Mouse (Mus musculus) frontal cortex, postnatal 14 days (tissue): ENCODE measurements around the gene Tmem170.
"Not testable (repeated sequence)": the region's sequence is repeated elsewhere in the genome, so short reads cannot be mapped to it uniquely, and the experiment has no call there.

Source experiments
- DNase-seq, 2 experiments: peaks; one replicate each; pipeline ENCODE4 v3.0.0; 2022; ENCODE audit warnings: low spot score in 2 of 2

Tmem170 gene

DNA sequence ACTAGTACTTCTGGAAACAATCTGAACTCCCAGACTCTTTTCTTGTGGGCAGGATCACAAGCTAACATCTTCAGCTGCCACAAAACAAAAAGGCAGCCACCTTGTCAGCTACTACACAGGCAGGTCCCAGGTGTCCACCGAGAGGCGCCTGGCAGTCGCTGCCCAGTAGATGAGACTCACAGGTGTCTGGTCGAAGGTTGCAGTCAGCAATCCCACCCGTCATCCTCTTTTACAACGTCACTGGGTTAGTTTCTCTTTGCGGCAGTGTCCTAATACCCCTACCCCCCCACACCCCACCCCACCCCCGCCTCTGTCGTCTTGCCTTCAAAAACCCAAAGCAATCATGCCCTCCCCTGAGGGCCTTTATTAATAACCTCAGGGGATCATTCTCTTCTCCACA is 792 bp downstream of the Tmem170 start:
- no peak for DNase-seq

DNA sequence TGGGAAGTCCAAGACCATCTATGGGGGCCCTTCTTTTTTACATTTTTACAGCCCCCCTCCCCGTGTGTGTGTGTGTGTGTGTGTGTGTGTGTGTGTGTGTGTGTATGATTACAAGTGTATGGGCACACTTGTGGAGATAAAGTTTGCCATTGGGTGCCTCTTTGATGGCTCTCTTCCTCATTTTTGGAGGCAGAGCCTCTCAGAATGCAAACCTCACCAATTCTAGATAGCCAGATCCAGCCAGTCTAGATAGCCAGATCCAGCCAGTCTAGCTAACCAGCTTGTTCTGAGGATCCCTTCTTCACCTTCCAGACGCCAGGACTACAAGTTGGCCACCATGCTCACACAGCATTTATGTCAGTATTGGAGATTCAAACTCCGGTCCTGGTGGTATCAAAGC is 5.3 kb downstream of the Tmem170 start:
- DNase-seq, result no peak

DNA sequence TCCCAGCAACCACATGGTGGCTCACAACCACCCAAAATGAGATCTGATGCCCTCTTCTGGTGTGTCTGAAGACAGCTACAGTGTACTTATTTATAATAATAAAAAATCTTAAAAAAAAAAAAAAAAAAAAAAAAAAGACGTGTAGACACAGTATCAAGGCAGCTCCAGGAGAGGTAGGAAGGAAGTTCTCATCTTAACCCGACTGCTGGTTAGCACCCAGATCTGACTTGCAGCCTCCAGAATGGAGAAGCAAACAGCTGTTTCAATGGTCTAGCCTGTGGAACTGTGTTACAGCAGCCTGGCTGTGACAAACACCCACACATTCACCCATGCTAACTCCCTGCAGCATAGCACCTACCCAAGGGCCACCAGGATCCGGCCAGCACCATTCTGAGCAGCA is 6.2 kb downstream of the Tmem170 start:
- no peak for DNase-seq

DNA sequence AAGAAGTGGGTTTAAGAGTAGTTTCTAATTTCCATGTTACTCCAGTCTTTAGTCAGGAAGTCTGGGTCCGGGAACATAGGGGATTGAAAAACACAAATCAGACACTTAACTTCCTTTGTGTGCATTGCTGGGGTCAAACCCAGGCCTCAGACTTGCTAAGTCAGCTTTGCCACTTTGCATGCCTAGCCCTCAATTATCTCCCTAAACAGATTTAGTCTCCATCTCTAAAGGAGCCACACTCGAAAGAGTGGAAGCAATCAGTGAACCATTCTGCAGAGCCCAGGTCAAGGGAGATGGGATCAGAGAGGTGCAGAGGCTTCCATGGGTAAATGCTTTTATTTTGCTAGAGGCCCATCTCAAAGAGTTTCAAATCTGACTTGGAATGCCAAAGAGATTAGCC is 7.9 kb downstream of the Tmem170 start:
- no peak for DNase-seq

DNA sequence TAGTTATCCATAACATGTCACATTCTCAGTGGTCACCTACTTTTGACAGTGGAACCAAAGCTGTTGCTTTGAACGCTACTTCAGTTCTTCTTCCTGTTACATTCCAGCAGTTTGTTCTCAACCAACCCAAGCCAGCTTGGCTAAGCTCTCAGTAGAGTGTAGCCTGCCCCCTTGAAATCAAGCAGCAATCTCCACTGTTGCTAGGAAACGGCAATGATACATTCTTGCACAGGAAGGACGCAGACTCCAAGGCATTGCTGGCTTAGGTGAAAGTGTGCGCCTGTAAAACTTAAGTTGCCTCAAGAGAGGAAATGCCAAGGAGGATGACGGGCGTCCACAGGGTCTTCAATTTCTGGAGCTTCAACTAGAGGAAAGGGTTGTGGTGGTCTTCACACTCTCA is 10.7 kb downstream of the Tmem170 start:
- DNase-seq, result no peak

DNA sequence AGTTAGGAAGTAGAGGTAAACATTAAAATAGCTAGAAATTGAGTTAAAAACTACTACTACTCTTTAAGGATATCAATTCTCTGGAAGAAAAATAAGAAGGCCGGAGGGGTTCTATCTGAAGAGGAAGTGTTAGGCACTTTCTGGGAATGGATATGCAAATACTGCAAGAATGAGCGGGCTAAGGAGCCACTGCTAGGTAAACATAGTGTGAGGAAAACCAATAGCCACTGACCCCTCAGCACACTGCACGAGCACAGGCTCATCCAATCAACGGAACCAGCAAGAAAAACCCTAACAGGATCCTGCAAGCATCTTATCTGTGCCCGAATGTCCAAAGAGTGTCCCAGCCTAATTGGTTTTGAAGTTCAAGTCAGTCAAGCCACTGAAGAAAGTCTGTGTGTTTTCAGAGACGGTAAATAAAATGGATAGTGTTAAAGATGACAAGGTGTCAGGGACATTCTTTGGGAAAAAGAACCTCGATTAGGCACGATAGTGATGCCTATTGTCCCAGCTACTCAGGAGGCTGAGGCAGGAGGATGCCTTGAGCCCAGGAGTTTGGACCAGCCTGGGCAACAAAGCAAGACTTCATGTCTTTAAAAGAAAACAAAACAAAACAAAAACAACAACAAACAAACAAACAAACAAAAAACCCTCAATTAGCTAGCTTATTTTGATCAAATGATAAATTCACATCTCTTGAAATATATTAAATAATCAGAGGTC is 11.3 kb downstream of the Tmem170 start:
- DNase-seq, result no peak

DNA sequence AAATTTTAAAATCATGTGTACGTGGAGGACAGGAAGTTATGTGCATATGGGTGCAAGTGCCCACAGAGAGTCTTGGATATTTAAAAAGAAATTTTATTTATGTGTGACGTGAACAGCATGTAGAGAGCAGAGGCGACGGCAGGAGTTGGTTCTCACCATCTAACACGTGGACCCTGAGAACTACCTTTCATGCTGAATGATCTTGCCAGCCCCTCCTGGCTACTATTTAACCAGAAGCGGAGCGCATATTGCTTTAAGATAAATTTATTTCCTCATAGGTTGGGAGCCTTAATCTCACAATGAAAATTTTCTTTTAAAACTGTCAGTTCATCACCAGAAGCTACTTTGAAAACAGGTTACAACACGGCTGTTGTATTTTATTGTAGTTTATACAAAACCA is 11.9 kb downstream of the Tmem170 start:
- no peak for DNase-seq

DNA sequence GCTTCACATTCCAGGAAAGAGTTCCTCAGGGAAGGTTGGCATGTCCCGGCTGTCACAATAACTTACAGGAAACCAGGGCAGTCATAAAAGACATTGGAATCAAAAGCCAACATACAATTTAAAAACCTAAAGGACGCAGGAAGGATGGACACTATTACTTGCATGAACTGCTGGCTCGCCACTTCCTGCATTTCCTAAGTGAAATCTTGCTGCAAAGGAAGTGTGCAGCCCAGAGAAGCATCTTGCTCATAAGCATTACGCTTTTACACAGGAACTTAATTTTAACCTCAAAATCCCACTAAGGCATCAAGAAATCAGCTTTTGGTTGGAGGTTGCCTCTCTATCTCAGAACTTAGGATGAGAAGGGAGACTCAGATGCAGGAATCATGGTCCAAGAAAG is 13.3 kb downstream of the Tmem170 start:
- no peak for DNase-seq

DNA sequence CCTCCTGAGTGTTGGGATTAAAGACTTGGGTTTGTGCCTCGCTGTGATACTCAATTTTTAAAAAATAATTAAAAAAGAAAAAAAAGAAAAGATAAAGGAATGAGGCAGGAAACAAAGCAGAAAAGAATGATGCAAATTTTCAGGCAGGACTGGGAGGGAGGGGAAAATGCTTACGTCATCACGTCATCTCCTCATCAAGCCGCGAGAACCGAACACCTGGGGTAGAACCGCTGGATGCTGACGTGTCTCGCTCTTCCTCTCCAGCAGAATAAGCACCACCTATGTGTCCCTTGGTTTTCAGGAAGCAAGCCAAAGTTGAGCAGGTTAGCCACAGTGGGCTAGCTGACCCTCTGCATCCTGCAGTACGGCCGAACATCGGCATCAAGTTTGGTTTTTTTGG is 20.6 kb downstream of the Tmem170 start:
- no peak for DNase-seq

DNA sequence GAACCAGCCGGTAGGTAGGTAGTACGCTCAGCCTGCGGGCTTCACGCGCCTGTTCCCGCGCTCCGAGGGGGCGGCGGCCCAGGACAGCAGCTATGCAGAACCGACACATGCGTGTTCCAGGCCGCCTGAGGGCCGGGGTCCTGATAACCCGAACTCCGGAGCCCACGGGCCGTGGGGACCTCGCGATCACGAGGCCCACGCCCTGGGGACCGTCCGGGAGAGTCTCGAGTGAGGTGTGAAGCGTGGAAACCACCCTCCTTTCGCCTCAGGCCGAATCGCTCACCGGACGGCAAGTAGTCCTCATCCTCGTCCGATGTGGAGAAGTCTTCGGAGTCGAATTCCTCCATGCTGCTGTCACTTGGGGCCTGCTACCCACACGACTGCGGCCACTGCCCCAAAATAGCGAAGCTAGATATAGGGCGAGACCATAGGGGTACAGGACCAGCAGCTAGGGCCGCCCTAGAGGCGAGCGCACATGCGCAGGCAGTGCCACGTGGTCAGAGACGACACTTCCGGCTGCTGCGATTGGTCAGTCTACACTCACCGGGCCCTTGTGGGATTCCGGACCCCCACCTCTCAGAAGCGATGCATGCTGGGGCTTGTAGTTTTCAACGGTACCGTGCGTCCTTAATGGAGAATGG is 22.6 kb downstream of the Tmem170 start, which contains the start of gene Cfdp1:
TSS of gene Cfdp1 (minus strand) at position 431 of the 641 bp plus-strand sequence.
- peak; percentile 92 to 94 for DNase-seq

DNA sequence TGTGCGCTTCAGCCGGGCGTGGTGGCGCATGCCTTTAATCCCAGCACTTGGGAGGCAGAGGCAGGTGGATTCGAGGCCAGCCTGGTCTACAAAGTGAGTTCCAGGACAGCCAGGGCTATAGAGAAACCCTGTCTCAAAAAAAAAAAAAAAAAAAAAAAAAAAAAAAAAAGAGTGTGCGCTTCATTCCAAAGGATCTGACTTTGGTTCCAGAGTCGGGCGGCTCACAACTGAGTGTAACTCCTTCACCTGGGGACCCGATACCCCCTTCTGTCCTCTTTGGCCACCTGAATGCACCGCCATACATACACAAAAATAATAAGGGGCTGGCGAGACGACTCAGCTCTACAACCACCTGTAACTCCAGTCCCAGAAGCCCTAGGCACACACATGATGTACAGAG is 23.3 kb downstream of the Tmem170 start:
- DNase-seq, result not testable (repeated sequence)

DNA sequence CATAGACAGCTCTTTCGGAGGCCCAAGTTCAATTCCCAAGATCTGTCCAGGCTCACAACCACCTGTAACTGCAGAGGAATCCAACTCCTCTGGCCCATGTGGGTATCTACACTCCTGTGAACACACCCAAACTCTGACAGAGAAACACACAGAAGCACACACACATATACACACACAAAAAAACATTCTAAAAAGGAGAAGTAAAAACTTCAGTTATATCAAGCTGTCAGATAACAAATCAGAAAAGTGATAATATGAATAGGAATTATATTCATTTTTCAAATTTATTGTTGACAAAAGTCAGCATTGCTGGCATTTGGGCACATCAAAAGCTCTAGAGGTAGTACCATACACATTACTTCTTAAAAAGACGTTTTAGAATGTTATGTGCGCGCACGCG is 29.8 kb downstream of the Tmem170 start:
- no peak for DNase-seq

DNA sequence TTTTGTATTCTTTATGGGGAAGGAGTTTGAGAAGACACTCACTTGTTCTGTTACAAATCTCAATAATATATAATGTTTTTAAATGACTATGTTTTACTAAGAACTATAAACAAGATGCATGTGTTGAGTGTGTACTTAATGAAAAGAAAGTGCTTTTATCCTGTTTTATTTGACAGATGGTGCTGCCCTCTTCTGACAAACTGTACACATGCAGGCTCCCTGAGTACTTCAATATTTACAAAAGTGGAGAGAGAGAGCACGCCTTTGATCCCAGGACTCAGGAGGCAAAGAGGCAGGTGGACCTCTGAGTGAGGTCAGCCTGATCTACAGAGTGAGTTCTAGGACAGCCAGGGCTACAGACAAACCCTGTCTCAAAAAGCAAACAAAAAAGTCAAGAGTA is 41.0 kb downstream of the Tmem170 start:
- no peak for DNase-seq

DNA sequence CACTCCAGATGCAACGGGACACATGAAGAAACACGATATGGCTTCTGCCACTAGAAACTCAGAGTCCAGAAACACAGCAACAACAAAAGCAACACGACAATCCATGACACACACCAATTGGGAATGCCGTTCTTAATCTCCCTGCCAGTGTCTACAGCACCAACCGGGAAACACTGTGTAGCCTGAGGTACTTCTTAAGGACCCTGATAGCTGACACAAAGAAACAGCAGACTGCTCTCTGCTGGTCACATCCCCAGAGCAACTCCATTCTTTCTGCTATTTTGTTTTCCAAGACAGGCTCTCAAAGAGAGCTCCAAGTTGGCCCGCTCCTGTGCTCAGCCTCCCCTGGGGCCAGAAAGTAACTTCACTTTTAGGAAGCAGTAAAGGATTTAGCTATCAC is 42.5 kb downstream of the Tmem170 start:
- no peak for DNase-seq

DNA sequence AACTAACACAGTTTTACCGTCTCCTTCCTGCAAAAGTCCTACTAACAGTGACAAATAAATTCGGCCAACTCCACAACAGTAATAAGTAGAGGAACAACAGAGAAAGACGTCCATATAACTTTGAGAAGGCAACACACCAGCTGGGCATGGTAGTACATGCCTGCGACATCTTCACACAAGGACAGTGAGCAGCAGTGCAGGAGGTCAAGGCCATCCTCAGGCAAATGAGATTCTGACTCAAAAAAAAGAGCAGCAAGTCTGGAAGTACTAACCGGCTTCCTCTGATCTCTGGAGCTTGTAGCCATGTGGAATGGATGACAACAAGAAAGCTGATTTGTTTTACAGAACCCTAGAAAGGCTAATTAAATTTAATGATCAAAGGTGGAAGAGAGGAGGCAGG is 43.6 kb downstream of the Tmem170 start:
- DNase-seq, result no peak

DNA sequence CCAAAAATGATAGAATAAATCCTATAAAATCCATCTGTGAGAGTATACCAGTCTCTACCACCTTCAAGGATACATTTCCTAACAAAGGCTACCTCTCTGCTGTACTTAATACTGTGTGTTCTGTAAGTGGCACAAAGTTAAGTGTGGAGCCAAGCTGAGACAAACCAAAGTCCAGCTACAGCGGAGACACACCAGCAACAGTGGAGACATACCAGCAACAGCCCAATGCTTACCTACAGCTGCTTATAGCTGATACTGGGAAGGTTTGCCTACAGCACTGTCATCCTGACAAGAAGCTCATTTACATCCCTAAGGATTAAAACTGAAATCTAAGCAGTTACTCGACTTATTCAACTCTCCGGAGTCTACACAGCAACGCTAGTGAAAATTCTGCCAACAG is 44.6 kb downstream of the Tmem170 start:
- DNase-seq, result no peak

DNA sequence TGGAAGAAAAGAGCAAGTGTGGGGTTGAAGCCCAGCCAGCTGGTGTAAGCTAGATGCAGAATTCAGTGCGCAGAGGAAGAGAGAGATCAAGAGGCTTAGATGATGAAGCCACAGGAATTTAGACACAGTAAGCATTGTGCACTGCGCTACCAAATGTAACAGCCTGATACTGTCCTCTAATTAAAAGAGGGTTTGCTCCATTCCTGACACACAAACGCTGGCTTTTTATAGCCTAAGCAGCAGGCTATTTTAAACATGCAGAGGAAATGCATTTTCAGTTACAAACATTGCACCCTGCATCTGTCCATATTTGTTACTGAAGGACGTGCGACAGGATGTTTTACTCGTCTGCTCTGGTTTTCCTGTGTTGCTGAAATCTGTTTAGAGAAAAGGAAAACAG is 48.0 kb downstream of the Tmem170 start:
- no peak for DNase-seq

DNA sequence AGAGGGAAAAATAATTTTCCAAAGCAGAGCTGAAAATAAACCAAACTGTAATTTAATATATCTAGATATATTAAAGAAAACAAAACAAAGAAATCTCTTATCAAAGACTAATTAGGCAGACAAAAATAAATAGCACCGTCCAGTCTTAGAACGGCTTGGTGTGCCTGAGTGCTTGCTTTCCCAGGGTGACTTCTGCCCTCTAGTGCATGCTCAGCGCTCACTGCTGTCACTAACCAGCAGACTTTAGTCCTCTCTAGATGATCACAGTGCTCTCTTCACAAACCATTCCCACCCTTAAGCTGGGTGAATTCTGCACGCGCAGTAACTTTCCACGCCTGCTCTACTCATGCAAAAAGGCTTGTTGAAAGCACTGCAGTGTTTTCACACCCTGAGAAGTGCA is 51.3 kb downstream of the Tmem170 start:
- DNase-seq, result no peak

DNA sequence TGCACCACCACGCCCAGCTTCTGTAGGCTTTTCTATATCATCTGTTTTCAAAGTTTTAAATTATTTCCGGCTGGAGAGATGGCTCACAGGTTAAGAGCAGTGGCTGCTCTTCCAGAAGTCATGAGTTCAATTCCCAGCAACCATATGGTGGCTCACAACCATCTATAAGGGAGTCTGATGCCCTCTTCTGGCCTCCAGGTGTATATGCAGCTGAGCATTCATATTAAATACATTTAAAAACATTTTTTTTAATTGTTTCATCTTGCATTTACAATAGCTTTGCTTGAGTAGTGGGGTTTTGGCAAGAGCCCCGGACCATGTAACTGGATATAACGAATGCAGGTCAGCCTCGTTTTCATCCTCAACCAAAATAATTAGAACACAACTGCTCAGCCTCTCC is 52.2 kb downstream of the Tmem170 start:
- no peak for DNase-seq

DNA sequence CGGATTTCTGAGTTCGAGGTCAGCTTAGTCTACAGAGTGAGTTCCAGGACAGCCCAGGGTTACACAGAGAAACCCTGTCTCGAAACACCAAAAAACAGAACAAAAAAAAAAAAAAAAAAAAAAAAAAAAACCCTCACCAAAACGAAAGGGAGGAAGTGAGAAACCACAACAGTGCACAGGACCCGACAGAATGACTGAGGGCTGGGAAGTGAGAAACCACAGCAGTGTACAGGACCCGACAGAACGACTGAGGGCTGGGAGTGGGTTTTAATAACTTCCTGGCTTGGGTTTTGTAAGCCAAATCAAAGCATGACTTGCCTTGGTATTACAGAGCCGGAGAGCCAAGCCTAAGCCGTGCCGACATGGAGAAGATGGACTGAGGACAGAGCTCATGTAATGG is 55.4 kb downstream of the Tmem170 start:
- DNase-seq, result no peak

DNA sequence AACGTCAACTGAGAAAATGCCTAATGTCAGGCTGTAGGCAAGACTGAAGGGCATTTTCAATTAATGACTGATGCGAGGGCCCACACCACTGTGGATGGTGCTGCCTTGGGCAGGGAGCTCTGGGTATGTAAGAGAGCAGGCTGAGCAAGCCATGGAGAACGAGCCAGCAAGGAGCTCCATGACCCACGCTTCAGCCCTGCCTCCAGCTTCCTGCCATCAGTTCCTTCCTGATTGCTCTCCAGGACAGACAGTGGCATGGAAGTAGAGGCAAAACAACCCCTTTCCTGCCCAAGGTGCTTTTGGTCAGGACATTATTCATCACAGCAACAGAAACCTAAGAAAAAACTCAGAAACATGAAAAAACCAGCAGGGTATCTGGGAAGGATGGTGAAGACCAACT is 55.9 kb downstream of the Tmem170 start:
- DNase-seq, result no peak

DNA sequence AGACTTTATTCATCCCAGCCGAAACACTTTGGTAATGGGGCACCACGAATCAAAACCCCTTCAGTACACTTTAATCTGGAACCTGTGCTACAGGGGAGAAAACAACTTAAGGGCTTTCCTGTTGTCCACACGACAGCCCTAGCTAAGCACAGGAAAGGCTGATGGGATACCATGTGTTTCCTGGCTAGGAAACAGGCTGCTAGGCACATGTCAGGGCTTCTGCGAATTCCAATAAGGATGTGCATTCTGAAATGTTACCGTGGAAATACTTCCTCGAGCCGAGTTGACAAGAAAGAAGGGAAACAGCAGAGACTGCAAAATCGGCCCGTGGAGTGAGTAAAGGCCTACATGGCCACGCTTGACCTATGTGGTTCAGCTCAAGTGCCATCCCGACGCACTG is 56.5 kb downstream of the Tmem170 start:
- no peak for DNase-seq

DNA sequence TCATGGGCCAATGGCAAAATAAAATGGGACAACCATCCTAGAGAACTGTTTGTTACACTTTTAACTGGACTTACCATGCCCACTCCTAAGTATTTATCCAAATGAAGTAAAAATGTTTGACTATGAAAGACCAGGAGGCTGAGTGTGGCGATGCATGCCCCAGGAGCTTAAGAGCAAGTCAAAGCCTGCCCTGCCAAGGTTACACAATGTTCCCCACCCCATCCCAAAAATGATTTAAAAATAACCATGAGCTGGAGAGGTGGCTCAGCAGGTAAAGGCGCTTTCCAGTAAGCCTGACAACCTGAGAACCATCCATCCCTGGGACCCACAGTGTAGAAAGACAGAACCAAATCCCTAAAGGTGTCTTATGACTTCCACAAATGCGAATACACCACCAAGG is 58.0 kb downstream of the Tmem170 start:
- no peak for DNase-seq

DNA sequence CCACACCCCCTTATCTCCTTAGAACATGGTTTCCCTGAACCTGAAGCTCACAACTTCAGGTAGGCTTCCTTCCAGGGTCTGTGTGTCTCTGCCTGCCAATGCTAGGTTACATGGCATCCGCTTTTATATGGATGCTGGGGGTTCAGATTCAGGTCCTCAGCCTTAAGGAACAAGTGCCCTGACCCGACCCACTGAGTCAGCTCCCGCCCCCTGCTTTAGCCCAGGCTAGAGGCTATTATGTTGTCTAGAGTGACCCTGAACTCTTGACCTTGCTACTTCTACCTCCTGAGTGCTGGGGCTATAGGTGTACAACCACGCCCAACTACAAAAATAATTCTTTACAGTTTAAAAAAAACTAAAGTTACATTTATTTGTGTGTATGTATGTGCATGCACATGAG is 61.5 kb downstream of the Tmem170 start:
- no peak for DNase-seq
